ENCODE assay signal across 8 mouse cellular contexts in the genomic region with DNA sequence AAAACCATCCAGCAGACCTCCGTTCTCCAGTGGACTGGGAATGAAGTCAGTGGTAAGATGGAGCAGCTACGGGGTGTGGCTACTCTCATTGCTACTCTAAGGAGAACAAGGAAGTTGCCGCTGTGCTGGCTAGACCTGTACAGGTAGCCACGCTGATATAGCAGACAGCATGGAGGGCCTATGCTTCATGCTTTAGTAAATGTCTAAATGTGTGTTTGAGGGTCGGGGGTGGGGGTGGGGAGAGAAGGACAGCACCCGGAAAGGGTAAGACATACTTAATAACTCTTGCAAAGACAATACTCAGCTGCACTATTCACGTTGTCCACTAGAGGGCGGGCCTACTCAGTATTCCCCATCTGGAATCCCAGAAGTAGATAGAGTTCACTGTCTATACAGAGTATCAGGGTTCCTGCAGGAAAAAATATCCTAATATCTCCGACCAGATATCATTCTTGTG. TPM values are rescaled to one million over a fixed set of nuclear protein-coding genes. Genes with fewer than 3 reads are reported as not detected.
DNase-seq lines count a peak whose midpoint lies in the region; ATAC-seq lines count a peak whose summit lies in the region.

No protein-coding gene starts in this region.

- H3K27ac ChIP-seq in hindbrain, embryonic 15.5 days (replicated peaks), result no peak overlapping the region

- H3K4me3 ChIP-seq in hindbrain, embryonic 15.5 days, result no peak overlapping the region
- H3K4me3 ChIP-seq in megakaryocyte, embryonic 14.5 days (replicated peaks), result peak overlapping the region; percentile 78

- H3K4me2 ChIP-seq in hindbrain, embryonic 15.5 days, result peak overlapping the region; percentile 10

- H3K36me3 ChIP-seq in hindbrain, embryonic 15.5 days, result no peaks in the 10 kb centered on the region
- H3K36me3 ChIP-seq in megakaryocyte, embryonic 14.5 days (replicated peaks; ENCODE audit: low read length), result no peaks in the 10 kb centered on the region

- no peaks in the 10 kb centered on the region for H3K9me3 ChIP-seq in hindbrain, embryonic 15.5 days
- H3K9me3 ChIP-seq in megakaryocyte, embryonic 14.5 days, result no peaks in the 10 kb centered on the region

- H3K4me1 ChIP-seq in hindbrain, embryonic 15.5 days (replicated peaks), result no peaks in the 10 kb centered on the region
- peaks cover 5% of the 10 kb centered on the region for H3K4me1 ChIP-seq in megakaryocyte, embryonic 14.5 days

- 35% methylated on average over 9 of the region's 9 CpGs for WGBS in hindbrain, embryonic 15.5 days

- H3K9ac ChIP-seq in hindbrain, embryonic 15.5 days, result no peak overlapping the region

- peak; percentile 59; the same call in 1 of the 2 replicates for ATAC-seq in hindbrain, embryonic 15.5 days (ENCODE audit: low FRiP score, low read depth)
- no peak for ATAC-seq in erythroid progenitor cell, adult 5-6 weeks (replicated peaks; ENCODE audit: low FRiP score, poor library complexity, severe bottlenecking)

- no peaks in the 10 kb centered on the region for H3K27me3 ChIP-seq in hindbrain, embryonic 15.5 days
- peaks cover 2% of the 10 kb centered on the region for H3K27me3 ChIP-seq in megakaryocyte, embryonic 14.5 days (replicated peaks)

- peak; percentile 83 for DNase-seq in adipocyte (ENCODE audit: low spot score)
- DNase-seq in cerebellum, postnatal 14 days, result peak; percentile 82 to 87
- DNase-seq in frontal cortex, postnatal 36 days (ENCODE audit: low spot score in 2 of 2), result peak; percentile 75 to 79
- DNase-seq in layer of hippocampus, postnatal 36 days, result peak; percentile 51 to 64
- DNase-seq in right cerebral cortex, postnatal 14 days, result peak; percentile 78

RNA-seq across cellular contexts. Expression of a gene that starts 26.4 kb away (rescaled TPM):
- 1.1 TPM in 2 replicates for polyA plus RNA-seq in hindbrain, embryonic 15.5 days (2015; fragmentation: Nextera tagmentation; extraction: Ambion mirVana)
- total RNA-seq in layer of hippocampus, postnatal 36 days (2021), result under 1 TPM; 0.87 to 0.88 TPM
- not detected in 2 replicates for polyA plus RNA-seq in megakaryocyte, embryonic 14.5 days (2012; ENCODE audit: insufficient read depth, low replicate concordance)
- not detected in 2 replicates for total RNA-seq in erythroid progenitor cell, adult 5-6 weeks (2015; ENCODE audit: low replicate concordance)
- total RNA-seq in erythroid progenitor cell, adult 5-6 weeks (2017; ENCODE audit: low replicate concordance), result not detected in 2 replicates

RNA-seq across cellular contexts. Expression of a gene that starts 40.8 kb away (rescaled TPM):
- 0.12 and 0.16 TPM in 2 replicates for polyA plus RNA-seq in hindbrain, embryonic 15.5 days (2015; fragmentation: Nextera tagmentation; extraction: Ambion mirVana)
- total RNA-seq in layer of hippocampus, postnatal 36 days (2021), result under 1 TPM in 1 of 2 experiments, not detected in 1; 0.38 TPM
- polyA plus RNA-seq in megakaryocyte, embryonic 14.5 days (2012; ENCODE audit: insufficient read depth, low replicate concordance), result not detected in 2 replicates
- not detected in 2 replicates for total RNA-seq in erythroid progenitor cell, adult 5-6 weeks (2015; ENCODE audit: low replicate concordance)
- not detected in 2 replicates for total RNA-seq in erythroid progenitor cell, adult 5-6 weeks (2017; ENCODE audit: low replicate concordance)

RNA-seq across cellular contexts. Expression of a gene that starts 57.1 kb away (rescaled TPM):
- 1.4 and 2.0 TPM in 2 replicates for polyA plus RNA-seq in hindbrain, embryonic 15.5 days (2015; fragmentation: Nextera tagmentation; extraction: Ambion mirVana)
- not detected for total RNA-seq in layer of hippocampus, postnatal 36 days (2021)
- polyA plus RNA-seq in megakaryocyte, embryonic 14.5 days (2012; ENCODE audit: insufficient read depth, low replicate concordance), result not detected in 2 replicates
- total RNA-seq in erythroid progenitor cell, adult 5-6 weeks (2015; ENCODE audit: low replicate concordance), result 1.8 TPM in 1 of 2 replicates, not detected in the other
- total RNA-seq in erythroid progenitor cell, adult 5-6 weeks (2017; ENCODE audit: low replicate concordance), result 1.9 TPM in 1 of 2 replicates, not detected in the other
